Mouse (Mus musculus) spleen, postnatal 4 days (tissue): ENCODE results near the gene Slc45a2.
A peak's percentile ranks its signal among the peaks of the same experiment; 100 is the strongest.
"Not testable (repeated sequence)": the region's sequence is repeated elsewhere in the genome, so short reads cannot be mapped to it uniquely, and the experiment has no call there.

Source experiments
- DNase-seq, 2 experiments: peaks; one replicate each; pipeline ENCODE4 v3.0.0; 2022; ENCODE audit warnings: low spot score in 2 of 2

The Slc45a2 gene

DNA sequence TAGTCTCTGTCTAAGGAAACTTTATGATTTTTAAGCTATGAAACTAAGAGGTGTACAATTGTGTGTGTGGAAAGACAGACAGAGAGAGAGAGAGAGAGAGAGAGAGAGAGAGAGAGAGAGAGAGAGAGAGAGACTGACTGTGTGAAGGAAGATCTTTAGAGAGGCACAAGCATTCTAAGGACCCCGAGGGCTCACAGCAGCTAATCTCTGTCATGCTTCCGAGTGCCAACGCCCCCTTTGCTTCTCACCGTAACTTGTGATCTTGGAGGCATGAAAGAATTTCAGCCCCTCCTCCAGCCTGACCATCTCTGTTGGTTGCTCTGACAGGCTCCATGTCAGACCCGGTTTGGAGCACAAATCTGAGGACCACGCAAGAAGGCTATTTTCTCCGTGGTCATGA, at the start of gene Slc45a2:
Gene Slc45a2 (plus strand): TSS at position 301 of the 400 bp plus-strand sequence.
- DNase-seq = no peak

DNA sequence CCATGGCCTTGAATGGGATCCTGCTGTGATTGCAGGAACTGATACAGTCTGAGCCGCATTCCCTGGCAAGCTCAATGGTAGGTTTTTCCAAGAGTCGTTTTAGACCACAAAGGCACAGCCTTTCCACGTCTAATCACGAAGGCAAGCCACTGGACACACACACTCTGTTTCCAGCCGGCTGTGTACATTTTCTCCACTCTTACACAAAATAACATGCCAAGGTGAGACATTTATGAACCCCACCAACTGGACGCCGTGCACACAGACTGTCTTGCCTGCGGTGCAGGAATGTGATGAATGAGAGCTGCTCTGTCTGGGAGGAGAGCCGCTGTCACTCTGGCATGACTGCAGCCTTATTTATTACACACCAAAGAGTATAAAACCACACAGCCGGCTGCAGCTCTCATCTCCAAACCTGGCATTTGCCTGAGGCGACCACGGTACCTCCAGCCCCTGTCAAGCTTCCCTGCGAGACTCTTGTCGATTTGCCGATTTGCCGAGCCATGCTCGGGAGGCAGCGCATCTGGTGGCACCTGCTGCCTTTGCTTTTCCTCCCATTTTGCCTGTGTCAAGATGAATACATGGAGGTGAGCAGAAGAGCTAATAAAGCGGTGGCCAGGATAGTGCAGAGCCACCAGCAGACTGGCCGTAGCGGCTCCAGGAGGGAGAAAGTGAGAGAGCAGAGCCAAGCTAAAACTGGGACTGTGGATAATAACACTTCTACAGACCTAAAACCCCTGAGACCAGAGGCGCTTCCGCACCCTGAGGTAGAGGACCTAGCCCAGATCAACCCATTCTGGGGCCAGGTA, 48.4 kb upstream of the Slc45a2 start, which contains the start of gene C1qtnf3:
Gene C1qtnf3 (plus strand): TSS at position 382 of the 809 bp plus-strand sequence.
- DNase-seq = no peak

DNA sequence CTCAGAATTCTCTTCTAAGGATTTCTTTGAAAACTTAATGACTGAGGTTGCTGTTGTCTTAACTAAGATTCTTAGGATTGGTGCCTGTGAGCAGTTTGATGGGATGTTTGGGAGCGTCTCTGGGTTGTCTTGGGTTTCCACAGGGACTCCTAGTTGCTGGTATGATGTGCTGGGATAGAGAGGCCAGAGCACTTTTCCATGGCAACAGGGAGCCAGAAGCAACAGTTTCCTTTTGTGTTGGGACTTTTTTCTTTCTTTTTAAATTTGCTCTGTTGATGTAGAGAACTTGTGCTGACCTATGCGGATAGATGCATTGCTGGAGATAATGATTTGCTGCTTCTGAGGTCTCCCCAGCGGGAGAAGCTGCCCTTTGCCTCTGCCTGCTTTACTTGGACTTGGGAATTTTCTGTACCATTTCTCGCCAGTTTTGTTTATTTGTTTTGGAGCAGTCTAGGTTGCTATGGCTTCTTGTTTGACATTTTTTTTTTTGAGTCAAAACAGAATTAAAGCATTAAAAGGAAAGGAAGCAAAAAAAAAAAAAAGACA, 47.7 kb upstream of the Slc45a2 start:
- no peak for DNase-seq

DNA sequence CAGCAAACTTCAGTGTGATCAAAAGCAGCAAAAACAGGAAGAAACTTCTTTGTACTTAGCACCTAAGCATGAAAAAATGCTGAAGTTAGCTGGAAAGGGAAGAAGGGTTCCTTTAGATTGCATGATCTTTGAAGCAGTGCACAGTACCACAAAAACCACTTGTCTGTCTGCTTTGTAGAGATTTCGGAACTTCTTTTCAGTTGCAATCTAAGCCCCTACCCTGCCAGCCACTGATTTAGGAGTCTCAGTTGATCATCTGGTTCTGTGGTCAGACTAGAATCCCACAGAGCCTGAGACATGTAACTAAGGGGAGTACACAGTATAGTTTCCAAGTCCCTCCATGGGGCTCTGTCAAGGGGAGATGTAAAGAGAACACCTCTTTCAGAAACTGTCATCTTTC, 47.1 kb upstream of the Slc45a2 start:
- DNase-seq = no peak

DNA sequence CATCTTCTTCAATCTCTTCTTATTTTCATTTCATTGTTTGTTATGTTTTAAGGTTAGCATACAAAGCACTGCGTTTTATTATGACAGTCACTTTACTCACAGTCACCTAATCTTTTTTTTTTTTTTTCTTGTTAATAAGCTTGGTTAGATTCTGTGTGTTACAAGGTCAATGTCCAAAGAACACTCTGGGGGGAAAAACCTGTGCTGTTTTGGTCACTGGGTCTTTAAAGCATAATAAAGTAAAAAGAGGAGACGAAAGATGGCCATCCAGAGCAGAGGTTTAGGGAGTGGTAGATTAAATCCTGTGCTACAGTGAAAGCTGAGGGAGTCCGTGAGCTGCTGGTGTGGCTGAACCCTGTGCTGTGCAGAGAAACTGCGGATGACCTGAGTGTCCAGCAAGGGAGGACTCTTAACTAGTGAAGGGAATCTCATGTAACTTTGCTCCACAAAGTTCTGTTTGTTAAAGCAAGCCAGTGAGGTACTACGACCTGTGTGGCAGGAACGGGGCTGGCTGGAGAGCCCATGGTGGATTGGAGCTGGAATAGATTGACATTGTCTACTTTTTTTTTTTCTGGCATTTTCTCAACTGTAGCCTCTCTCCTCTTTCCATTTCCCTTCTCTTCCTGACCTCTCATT, 46.0 kb upstream of the Slc45a2 start:
- no peak for DNase-seq

DNA sequence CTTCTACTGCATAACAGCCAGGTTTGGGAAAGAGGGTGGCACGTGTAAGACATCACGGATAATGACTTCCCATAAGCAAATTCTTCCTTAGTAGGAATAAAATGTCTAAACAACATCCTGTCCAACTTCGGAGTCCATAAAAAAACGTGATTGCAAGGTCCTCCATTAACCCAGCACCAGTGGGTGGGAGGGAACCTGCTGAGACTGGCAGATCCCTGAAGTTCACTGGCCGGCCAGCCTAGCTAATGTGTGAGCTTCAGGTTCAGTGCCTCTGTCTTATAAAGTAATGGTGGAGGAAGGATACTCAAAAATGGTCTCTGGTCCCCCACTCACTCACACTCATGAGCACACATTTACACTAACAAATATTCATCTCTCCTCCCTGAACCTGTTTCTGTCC, 45.4 kb upstream of the Slc45a2 start:
- DNase-seq = no peak

DNA sequence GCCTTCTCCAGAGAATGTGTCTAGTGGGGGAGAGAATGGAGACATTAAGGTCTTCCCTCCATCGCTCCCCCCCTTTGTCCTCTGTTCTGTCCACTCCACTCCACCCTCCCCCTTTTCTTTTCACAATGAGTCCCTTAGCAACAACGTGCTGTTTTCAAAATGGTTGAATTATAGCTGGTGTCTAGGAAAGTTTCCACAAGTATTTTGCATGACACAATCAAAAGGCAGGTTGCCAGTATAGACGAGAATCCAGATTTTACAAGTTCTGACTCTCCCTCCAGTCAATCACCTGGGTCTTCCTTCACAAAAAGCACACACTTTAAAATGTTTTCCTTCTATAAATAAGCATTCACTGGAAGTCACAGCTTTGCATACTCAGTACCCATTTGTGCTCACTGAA, 43.8 kb upstream of the Slc45a2 start:
- DNase-seq = no peak

DNA sequence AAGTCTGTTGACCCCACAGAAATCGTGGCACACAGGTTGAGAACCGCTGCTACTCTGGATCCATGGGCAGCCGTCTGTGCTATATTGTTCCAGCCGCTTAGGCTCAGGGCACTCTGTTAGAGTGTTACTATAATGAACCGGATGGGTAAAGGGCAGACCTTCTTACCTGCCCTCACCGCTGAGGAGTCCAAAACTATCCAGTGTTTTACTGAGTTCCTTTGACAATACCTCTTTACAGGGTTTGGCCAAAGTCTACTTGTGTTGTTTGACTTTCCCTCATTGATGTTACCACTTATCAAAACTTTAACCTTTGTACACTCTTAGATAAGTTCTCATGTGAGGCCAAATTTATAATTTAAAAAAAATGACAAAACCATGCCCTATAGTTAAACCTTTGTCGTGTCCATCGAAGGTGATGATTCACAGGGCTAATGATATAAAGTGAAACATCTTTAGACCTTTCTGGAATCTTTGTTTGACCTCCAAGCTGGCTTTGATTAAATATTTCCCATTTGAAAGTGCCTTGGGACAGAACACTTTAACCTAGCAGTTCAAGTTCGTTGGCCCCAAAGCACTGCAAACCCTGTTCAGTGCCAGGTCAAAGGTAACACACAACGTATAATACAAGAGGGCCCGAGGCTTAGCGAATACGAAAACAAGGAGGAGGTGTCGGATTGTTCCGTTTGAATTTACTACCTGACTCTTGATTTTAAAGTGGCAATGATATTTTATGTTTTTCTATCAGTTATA, 41.1 kb upstream of the Slc45a2 start:
- DNase-seq = no peak

DNA sequence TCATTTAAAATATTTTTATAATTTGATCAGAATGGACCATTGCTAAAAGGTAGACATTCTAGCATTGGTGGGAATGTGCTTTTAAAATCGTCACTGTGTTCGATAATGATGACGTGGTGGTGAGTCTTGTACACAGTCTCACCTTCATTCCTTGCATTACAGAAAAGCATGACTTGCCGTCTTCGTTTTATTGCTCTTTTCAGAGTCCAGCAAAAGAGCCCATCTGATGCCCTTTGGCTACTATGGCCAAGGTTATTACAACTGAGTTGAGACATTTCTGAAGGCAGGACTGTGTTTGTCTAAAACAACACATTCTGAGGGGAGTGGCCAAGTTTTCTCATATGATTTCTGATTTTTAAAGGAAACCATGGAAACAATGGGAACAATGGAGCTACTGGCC, 40.3 kb upstream of the Slc45a2 start:
- no peak for DNase-seq

DNA sequence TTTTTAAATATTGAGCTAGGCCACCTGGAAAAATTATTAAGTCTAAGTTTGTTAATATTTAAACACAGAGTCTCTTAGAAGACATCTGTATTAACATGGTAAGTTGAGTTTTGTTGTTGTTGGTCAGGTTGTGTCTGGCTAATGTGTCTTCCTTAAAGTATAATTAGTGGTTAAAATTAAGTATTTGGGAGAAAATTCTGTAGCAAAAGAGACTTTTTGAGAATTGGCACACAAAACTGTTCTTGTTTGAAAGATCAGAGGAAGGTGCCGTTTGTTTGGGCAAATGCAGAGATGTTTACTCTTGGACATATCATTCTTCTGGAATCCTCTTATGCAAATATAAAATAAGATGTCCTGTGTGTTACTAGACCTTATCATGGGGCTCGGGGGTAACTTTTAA, 37.9 kb upstream of the Slc45a2 start:
- no peak for DNase-seq

DNA sequence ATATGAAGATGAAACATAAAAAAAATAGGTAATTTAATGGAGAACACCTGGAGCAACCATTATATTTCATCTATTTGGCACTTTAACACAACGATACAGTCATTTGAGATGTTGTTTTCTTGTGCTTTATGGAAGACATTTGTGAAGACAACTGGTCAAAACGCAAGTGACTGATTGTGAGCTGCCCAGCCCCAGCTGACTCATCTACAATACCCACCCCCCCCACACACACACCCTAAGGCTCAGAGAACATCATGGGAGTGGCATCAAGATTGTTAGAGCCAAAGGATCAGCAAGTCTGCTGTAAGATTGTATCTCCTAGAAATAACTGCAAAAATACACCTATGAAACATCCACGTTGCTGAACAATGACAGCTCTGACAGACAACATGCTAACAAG, 31.1 kb upstream of the Slc45a2 start:
- DNase-seq = no peak

DNA sequence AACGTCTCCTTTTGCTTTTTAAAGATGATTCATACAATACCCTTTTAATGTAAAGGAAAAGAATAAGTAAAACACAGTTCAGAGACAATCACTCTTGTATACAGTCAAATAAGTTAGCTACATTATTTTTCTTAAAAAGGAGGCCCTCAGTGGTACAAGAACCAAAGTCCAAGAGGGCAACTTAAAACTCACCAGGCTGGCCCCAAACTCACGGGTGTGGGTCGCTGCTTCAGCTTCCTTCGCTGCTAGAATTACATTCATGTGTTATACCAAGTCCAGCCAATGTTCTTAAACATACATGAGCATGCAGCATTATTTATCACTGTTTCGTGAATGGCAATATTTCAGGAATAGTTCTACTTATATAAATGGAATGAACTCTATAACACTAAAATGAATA, 29.7 kb upstream of the Slc45a2 start:
- DNase-seq = no peak

DNA sequence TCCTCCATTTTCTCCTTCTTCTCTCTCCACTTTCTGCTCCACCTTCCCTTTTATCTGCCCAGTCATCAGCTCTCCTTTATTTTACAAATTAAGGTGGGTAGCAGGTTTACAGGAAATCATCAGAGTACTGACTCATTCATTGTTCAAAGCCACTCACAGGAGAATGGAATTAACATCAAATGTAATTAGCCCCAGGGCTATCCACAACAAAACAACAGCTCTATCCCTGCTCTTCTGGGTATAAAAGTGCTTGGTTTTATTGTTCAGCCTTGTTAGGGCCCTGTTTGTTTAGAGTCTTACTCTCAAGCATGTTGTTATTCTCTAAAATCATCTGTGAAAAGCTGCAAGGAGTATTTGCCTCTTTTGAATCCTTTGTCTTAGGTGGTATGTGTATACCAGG, 23.4 kb upstream of the Slc45a2 start:
- DNase-seq = no peak

DNA sequence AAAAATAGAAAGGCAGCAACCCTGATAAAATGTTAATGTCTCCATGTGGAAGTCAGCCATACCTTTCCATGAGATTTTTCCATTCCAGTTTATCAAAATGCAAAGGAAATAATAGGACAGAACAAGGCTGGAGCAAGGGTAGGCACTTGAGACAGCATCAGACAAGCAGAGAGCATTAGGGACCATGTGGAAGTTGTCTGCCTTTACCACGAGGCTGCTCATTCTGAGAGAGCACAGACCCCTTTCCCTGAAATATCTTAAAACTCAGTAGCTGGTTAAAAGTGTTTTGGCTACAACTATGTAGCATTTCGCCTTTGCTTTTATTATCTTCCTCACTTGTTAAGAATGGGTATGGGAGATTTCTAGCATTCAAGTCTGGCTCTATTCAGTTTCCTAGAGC, 19.8 kb upstream of the Slc45a2 start:
- no peak for DNase-seq

DNA sequence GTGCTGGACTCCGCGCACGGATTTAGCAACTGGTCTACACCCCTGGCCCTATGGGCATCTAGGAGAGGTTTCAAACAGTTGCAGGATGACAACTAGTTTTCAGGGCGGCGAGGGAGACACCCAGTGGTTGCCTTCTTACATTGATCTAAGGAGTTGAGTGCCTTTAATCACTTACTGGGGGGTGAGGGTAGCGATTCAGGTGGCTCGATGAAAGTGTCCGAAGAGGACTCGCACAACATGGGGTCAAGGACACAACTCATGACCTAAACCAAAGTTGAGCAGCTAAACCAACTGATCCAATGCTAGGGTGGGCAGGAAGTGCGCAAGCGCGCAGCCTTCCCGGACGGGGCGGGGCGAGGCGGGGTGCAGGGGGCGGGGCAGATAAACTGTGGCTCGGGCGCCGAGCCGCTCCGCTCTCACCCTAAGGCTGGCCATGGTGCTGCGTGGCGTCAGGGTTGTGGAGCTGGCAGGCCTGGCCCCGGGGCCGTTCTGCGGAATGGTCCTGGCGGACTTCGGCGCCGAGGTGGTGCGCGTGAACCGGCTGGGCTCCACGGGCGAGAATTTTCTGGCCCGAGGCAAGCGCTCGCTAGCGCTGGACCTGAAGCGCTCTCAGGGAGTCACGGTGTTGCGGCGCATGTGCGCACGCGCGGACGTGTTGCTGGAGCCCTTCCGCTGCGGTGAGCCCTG, 19.0 kb upstream of the Slc45a2 start, which contains the start of gene Amacr:
Gene Amacr (plus strand): TSS at position 380 of the 687 bp plus-strand sequence.
- peak; percentile 79 to 91 for DNase-seq

DNA sequence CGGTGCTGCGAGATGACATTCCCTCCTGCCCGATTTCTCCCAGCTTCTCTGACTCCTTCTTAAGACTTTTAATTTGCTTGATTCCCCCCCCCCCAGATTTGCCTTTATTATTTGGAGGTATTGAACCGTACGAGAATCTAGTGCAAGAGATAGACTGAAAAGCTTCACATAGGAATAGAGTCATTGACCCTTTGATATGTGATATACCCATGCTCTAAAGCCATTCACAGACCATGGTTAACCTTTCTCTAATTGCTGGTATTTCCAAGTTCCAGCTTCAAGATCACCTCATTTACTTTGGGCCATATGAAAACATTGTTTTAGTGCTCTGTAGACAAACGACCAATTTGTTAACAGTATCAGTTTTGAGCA, 18.5 kb upstream of the Slc45a2 start:
- DNase-seq = no peak

DNA sequence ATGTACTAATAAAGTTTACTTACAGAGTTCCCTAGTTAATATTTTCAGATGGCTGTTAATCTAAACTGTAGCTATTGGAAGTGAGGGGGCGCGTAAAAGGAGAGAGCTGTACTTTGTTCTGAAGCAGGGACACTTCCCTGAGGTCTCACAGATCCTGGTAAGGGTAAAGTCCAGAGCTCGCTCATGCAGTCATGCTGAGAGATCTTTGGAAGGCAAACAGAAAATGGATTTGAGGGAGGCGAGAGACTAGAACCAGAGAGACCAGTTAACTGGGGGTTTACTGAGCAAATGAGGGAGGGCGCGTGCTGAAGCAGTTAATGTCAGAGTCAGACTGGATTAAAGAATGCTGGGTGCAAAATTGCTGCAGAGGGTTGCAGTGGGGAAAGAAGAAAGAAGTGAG, 14.8 kb upstream of the Slc45a2 start:
- no peak for DNase-seq

DNA sequence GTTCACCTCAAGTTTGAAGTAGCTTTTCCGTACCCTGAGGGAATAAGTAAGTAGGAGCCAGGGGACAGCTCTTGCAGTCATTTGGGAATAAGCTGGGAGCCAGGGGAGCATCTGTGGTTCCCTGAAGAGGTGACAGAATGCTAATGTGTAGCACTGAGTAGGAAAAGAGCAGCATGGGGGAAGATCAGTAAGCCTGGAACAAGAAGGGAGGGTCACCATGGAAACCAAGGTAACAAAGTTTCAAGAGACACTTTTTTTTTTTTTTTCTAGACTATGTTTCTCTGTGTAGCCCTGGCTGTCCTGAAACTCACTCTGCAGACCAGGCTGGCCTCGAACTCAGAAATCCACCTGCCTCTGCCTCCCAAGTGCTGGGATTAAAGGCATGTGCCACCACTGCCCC, 14.0 kb upstream of the Slc45a2 start:
- not testable (repeated sequence) for DNase-seq

DNA sequence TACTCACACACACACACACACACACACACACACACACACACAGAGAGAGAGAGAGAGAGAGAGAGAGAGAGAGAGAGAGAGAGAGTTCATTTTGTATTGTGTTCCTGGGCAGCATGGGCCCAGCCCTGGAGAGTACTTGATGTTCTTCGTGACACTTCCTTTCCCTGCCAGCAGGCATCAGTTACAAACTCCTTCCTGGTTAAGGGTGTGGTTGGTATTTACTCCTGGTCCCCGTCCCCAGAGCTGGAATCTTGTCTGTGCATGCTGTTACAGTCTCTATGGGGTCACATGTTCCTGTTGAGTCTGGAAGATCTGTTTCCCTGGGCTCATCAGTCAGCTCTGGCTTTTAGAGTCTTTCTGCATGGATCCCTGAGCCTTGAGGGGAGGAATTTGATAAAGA, 10.1 kb upstream of the Slc45a2 start:
- DNase-seq = no peak

DNA sequence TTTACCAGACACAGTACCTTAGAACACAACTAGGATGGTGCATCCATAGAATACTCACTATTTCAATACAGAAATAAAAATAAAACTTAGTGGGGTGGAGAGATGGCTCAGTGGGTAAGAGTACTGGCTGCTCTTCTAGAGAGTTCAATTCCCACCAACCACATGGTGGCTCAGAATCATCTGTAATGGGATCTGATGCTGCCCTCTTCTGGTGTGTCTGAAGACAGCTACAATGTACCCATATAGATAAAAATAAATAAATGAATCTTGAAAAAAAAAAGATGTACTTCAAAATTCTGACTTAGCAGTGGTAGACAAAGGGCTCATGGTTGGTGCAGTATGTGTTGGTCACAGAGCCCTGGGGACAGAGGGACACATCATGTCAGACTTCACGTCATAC, 9.0 kb upstream of the Slc45a2 start:
- DNase-seq = no peak

DNA sequence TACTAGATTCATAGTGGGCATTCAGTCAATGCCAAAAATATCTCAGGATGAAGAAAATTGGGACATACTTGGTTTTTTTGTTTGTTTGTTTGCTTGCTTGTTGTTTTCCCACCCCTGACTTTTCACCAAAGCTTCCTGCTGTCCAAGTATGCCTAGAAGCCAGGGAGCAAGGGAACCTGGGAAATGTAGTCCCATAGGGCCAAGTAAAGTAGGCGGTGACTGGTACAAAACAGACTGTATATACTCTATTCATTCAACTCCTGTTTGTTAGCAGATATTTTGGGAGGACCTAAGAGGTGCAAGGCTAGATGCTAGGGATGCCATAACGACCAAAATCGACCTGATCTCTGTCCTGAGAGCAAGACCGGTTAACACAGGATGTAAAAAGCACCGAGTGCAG, 689 bp upstream of the Slc45a2 start:
- no peak for DNase-seq

DNA sequence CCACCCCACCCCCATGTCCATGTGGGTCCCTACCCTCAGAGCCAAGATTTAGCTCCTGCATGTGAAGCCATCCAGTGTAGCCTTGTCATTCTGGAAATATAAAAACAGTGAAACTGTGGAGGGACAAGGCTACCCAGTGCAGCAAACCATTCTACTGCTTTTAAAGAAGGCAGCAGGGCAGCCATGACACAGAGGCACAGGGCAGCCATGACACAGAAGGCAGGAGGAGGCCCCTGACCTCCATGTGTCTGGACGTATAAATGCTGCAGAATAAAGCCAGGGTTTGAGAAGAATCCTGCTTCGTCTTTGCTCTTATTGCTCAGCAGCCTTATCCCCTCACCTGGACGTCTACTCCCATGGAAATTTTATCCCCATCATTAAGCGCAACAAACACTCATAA, 3.3 kb downstream of the Slc45a2 start:
- no peak for DNase-seq
